Mouse (Mus musculus) embryonic facial prominence, embryonic 10.5 days (tissue): Measurements from ENCODE around the gene Cldn34a. TPM values are rescaled to one million over a fixed set of nuclear protein-coding genes. Genes with fewer than 3 reads are reported as not detected.
"Not testable (repeated sequence)": the region's sequence is repeated elsewhere in the genome, so short reads cannot be mapped to it uniquely, and the experiment has no call there.

Experiments used
- DNase-seq: peaks from one replicate; pipeline ENCODE4 v3.0.0-alpha.2; 2017; ENCODE audit warnings: low spot score
- H3K27ac ChIP-seq: fragments of 300-500 bp; sonication (generic); replicated peaks from 2 replicates; pipeline ENCODE4 v1.5.1; 2016; ENCODE audit warnings: mild to moderate bottlenecking
- H3K27me3 ChIP-seq: fragments of 300-500 bp; sonication (generic); replicated peaks from 2 replicates; pipeline ENCODE4 v1.6.1; 2016; ENCODE audit warnings: low read depth, mild to moderate bottlenecking; ENCODE audit not compliant: poor library complexity, severe bottlenecking
- H3K36me3 ChIP-seq: fragments of 300-500 bp; sonication (generic); replicated peaks from 2 replicates; pipeline ENCODE4 v1.6.1; 2016; ENCODE audit warnings: mild to moderate bottlenecking, moderate library complexity
- H3K4me1 ChIP-seq: fragments of 300-500 bp; sonication (generic); 2 replicates; pipeline ENCODE4 v1.6.1; 2016
- H3K4me3 ChIP-seq: fragments of 300-500 bp; sonication (generic); 2 replicates; pipeline ENCODE4 v1.5.1; 2016; ENCODE audit warnings: mild to moderate bottlenecking, moderate library complexity
- H3K9me3 ChIP-seq: fragments of 300-500 bp; sonication (generic); 2 replicates; pipeline ENCODE4 v1.6.1; 2016; ENCODE audit warnings: mild to moderate bottlenecking
- WGBS: fragments of 180-500 bp; shearing (Covaris S2); methylation state at CpG from one replicate; pipeline ENCODE4 v1.1.7; 2016; 5-methylcytosine and 5-hydroxymethylcytosine counted together
- polyA plus RNA-seq: library from polyadenylated mRNA; unstranded; fragments of >200 nt; fragmentation: Nextera tagmentation; extraction: Ambion mirVana; gene quantifications from 2 replicates; pipeline ENCODE4 v1.2.1, GENCODE M21; 2016

Cldn34a gene
- not detected in 2 replicates for polyA plus RNA-seq

- Histone ChIP-seq H3K27me3 (peaks cover 44% of the 10 kb centered on the region), H3K9me3 (no peaks in the 10 kb centered on the region), H3K4me1 (no peaks in the 10 kb centered on the region), H3K36me3 (no peaks in the 10 kb centered on the region), H3K27ac (no peak within 1 kb of the TSS), H3K4me3 (no peak within 1 kb of the TSS)
- 72% methylated on average over 2 of the region's 2 CpGs for whole genome bisulfite sequencing
- no peak for DNase-seq
These were observed at the start of gene Cldn34a for GRCm38 (mm10) chrX:152563034-152563433. Gene Cldn34a, plus strand, starts transcription at chrX:152563334.

DNA sequence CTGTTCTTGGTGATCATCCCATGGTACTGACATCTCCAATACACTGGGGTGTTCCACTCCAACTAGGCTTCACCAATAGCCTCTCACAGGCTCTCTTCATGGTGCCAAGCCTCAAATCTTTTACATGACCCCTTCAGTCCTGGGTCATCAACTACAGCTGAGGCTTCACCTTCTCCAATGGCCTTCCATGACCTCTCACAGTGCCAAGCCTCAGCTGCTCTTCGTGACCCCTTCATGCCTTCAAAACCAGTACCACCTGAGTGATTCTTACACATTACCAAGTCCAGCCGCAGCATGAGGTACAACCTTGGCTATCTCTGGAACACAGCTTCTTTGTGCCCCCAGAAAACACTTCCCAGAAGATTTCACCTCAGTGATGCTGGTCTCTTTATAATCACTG, 44.5 kb upstream of the Cldn34a start:
- H3K36me3 ChIP-seq, H3K27ac ChIP-seq, DNase-seq, H3K9me3 ChIP-seq, H3K4me1 ChIP-seq, H3K4me3 ChIP-seq: not testable (repeated sequence)
- H3K27me3 ChIP-seq, result peaks cover 45% of the 10 kb centered on the region
- 77% methylated on average over 2 of the region's 2 CpGs for WGBS

DNA sequence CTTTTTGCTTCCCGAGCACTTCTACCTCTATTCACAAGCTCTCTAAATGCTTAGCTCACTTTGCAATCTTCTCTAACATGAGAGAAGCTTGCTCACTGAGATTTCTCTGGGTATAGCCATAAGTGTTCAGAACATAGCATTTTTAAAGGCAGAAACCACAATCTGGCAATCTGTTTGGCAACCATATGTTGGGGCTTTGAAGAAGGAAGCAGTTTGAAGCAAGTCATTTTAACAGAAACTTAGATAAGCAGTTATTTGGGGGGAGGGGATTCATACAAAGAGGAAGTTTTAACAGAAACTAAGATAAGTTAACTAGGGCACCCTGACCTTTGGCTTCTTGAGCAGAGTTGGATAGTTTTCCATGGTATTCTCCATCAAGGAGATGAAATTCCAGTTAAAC, 17.4 kb upstream of the Cldn34a start:
- H3K4me1 ChIP-seq, result no peaks in the 10 kb centered on the region
- peaks cover 93% of the 10 kb centered on the region for H3K27me3 ChIP-seq
- H3K9me3 ChIP-seq, result no peaks in the 10 kb centered on the region
- no peak overlapping the region for H3K4me3 ChIP-seq
- H3K27ac ChIP-seq, result no peak overlapping the region
- DNase-seq, result no peak
- no peaks in the 10 kb centered on the region for H3K36me3 ChIP-seq
- 86% methylated on average over 1 of the region's 1 CpGs for WGBS

DNA sequence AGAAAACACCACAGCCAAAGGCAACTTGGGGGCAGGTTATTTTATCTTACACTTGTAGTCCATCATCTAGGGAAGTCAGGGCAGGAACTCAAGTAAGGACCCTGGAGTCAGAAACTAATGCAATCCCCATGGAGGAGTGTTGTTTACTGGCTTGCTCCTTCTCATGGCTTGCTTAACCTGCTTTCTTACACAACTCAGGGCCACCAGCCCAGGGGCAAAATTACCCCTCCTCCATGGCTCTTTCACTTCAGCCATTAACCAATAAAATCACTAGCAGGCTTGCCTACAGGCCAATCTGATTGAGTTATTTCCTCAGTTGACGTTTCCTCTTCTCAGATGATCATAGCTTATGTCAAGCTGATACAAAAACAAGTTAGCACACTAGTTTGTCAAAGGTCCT, 15.0 kb upstream of the Cldn34a start:
- no peak overlapping the region for H3K4me3 ChIP-seq
- no peaks in the 10 kb centered on the region for H3K4me1 ChIP-seq
- peaks cover 69% of the 10 kb centered on the region for H3K27me3 ChIP-seq
- no peaks in the 10 kb centered on the region for H3K9me3 ChIP-seq
- WGBS, result 73% methylated on average over 1 of the region's 1 CpGs
- no peaks in the 10 kb centered on the region for H3K36me3 ChIP-seq
- DNase-seq, result no peak
- no peak overlapping the region for H3K27ac ChIP-seq

- Histone ChIP-seq H3K27ac (no peak overlapping the region), H3K4me3 (no peak overlapping the region), H3K4me1 (no peaks in the 10 kb centered on the region), H3K27me3 (peaks cover 18% of the 10 kb centered on the region), H3K9me3 (no peaks in the 10 kb centered on the region), H3K36me3 (no peaks in the 10 kb centered on the region)
- DNase-seq, result no peak
- WGBS, result 68% methylated on average over 6 of the region's 6 CpGs
These were observed 5.7 kb upstream of the Cldn34a start for GRCm38 (mm10) chrX:152557446-152557845.

Other genes with a start within 250 kb of the Cldn34a start
- gene Kantr, start 235.8 kb upstream of the Cldn34a start, polyA plus RNA-seq, result 20.8 and 22.5 TPM in 2 replicates
- gene Tspyl2, start 220.9 kb upstream of the Cldn34a start, polyA plus RNA-seq, result 30.6 and 33.4 TPM in 2 replicates
- 4.2 and 4.9 TPM in 2 replicates for gene Gpr173, start 194.6 kb upstream of the Cldn34a start, polyA plus RNA-seq
- 5.1 and 5.8 TPM in 2 replicates for gene Shroom2, start 206.1 kb downstream of the Cldn34a start, polyA plus RNA-seq
- 0.19 and 0.30 TPM in 2 replicates for gene Gpr143, start 218.6 kb downstream of the Cldn34a start, polyA plus RNA-seq